Mouse (Mus musculus): ENCODE measurements around the gene Alg11. TPM values are rescaled to one million over a fixed set of nuclear protein-coding genes. Genes with fewer than 3 reads are reported as not detected.

Alg11 gene
- 3.2 and 5.4 TPM in 2 replicates for total RNA-seq (2015; ENCODE audit: low replicate concordance)
- total RNA-seq (2017; ENCODE audit: low replicate concordance), result 4.7 and 28.4 TPM in 2 replicates

DNA sequence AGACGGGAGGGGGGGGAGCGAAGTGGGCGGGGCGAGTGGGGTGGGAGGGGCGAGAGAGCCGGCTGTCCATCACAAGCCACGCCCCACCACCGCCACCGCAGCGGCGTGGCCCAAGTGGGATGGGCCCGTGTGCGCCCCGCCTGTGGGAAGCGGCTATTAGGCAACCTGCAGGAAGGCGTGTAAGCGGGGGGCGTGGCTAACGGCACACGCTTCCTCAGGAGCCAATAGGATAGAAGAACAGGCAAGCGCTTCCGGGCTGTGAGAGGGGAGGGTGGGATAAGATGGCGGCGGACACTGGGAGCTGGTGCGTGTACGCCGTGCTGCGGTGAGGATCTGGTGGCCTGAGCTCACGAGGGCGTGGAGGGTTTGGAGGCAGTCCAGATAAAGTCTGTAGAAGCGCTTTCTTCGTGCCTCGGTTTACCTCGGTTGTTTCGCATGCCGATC, at the start of gene Alg11:
Alg11 (plus strand) TSS at position 276 of the 444 bp plus-strand sequence.
- peak; percentile 92 for ATAC-seq (replicated peaks; ENCODE audit: low FRiP score, poor library complexity, severe bottlenecking)

DNA sequence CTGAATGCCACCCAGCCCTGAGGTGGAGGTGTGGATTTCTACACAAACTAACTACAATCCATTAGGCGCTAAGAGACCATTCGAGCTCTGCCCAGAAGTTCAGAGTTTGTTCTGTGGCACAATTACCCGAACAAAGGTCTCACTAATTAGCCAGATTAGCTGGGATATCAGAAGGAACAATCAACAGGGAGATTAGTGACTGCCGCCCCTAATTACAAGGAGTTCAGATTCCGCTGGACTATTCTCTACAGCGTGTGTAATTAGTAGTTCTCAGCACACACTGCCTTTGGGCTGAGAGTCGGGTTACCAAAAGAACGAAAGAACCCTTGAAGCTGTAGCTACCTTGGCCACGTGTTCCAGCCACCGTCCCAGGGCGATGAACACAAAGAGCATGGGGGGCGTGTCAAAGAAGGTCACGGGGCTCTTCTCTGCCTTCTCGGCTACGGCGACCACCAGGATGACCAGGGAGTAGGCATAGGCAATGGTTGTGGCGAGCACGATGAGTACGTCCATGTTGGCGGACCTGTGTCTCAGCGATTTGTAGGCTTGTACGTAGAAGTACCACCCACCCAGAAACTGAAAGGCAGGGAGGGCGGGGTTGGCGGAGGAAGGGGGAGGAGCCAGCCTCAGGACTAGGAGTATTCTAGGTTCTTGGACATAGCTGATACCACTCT, 47.4 kb upstream of the Alg11 start:
- no peak for ATAC-seq (replicated peaks; ENCODE audit: low FRiP score, poor library complexity, severe bottlenecking)

DNA sequence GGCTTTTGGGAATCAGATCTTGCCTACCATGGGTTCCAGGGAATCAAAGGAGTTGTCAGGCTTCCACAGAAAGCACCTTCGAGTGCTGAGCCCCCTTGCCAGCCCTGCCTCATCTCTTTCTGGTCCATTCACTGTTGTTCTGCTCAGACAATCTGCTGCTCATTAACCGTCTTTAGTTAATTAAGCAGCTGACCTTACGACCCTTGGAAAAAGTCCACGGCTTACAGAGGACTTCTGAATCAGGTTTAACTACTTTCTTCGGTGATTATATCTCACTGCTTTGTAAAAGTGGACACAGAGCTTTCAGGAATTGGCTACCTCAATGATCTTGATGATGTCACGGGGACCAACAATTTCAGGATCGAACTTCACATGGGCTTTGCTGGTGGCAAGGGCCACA, 42.8 kb upstream of the Alg11 start:
- ATAC-seq (replicated peaks; ENCODE audit: low FRiP score, poor library complexity, severe bottlenecking), result no peak

DNA sequence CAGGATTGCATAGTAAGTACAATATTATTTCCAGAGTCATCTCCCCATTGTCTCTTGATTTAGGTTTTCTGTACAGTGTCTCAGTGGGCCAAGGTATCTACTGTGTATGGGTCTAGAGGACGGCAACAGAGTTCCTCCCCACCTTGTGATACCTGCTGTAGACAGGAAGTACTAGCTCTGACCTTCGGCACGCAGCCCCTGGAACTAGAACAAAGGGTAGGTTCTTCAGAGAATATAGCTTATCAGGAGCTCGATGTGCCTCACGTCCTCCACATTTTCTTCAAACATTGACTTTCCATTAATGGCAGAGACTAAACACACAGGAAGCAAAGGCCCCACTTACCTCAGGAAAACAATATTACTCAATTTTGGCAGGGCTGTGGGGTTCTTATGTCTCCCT, 41.0 kb upstream of the Alg11 start:
- ATAC-seq (replicated peaks; ENCODE audit: low FRiP score, poor library complexity, severe bottlenecking), result no peak

DNA sequence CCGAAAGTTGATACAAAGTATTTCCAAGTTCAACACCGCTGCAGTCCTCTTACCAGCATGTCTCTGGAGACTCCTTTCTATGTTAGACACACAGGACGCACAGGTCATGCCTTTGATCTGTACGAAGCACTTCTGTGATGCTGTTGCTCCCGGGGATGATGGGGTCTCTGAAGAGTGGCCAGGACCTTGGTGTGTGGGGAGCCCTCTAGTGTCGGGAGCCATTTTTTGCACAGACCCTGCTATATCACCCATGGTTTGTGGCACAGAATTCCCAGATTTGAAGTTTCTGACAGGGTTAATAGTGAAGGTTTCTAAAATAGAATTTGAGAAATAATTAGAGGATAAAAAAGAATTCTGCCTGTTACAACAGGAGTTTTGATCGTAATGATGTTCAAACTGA, 38.3 kb upstream of the Alg11 start:
- ATAC-seq (replicated peaks; ENCODE audit: low FRiP score, poor library complexity, severe bottlenecking), result no peak

DNA sequence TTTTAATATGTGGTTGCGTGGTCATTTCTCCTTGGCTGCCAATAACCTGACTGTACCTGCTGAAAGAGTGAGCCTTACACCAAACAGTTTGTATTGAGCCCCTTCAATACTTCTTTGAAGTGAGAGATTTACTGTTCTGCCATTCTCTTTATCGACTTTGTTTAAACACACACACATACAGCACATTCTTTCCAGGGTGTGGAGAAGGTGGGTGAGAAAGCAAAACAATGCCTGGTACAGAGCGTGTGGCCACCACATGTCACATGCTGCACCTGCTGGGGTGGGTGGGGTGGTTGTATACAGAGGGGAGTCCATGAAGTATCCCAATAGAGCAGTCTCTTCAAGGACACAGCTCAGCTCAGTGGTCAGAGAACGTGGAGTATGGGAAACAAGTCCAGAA, 35.3 kb upstream of the Alg11 start:
- no peak for ATAC-seq (replicated peaks; ENCODE audit: low FRiP score, poor library complexity, severe bottlenecking)

DNA sequence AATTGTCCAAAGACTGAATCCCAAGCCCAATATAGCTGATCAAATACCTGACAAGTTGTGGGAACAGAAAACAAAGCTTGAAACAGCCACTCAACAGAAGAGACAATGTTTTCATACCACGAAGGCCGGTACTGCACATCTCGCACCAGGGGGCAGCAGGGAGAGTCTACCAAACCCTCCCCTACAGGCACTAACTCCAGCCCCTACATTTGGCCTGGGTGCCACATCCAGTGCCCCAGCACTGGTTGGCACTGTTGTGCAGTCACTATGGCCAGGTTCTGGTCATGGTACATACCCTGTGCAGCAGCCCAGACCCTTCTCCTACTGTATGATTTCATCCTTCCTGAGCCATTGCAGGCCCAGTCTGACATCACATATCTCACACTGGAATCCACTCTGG, 31.5 kb upstream of the Alg11 start:
- no peak for ATAC-seq (replicated peaks; ENCODE audit: low FRiP score, poor library complexity, severe bottlenecking)

DNA sequence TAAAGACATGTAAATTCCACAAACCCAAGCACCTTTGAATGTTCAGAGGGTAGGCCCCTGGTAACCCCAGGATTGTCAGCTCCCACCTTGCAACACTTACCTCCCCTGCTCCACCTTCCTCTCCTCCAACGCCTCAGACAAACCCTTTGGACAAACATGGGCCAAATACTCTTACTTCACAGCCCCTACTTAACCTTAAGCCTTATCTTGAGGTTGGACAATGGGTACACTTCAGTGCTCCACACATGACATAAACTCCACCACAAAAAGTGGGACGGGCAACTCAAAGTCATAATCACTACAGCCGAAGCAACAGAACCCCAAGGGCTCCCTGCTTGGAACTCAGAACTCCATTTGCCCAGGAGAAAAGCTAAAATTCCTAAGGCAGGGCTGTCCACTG, 29.5 kb upstream of the Alg11 start:
- no peak for ATAC-seq (replicated peaks; ENCODE audit: low FRiP score, poor library complexity, severe bottlenecking)

DNA sequence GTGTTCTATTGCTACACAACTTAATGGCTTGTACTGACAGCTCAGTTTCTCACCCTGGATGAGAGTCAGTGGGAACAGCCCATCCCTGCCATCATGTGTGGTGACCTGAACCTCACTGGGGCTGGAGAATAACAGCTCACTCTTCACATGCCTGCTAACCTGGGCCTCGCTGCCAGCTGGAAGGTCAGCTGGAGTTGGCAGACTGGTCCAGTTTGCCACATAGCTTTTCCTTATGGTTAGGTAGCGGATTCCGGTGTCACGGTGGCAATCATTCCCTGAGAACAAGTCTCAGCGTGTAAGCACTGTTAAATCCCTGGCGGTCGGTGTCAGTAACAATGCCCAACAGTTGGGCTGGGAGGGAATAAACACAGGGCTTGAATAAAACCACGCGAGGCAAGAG, 24.4 kb upstream of the Alg11 start:
- no peak for ATAC-seq (replicated peaks; ENCODE audit: low FRiP score, poor library complexity, severe bottlenecking)

DNA sequence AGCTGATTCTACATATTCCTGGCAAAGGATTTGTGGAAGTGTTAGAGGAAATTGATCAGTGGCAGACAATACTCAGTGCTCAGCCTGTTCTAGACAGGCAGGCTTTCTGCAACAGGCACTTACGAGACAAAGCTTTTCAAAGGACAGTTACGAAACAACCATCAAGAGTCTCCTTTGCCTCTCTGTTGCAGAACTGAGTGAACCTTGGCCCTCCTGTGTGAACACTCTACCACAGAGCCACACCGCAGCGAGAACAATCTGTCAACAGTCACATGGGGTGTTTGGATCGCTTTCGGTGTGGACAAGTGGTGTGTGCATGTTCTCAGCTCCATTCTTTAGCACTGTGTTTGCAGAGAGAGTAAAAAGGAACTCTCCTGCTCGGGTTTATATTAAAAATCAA, 23.5 kb upstream of the Alg11 start:
- no peak for ATAC-seq (replicated peaks; ENCODE audit: low FRiP score, poor library complexity, severe bottlenecking)

DNA sequence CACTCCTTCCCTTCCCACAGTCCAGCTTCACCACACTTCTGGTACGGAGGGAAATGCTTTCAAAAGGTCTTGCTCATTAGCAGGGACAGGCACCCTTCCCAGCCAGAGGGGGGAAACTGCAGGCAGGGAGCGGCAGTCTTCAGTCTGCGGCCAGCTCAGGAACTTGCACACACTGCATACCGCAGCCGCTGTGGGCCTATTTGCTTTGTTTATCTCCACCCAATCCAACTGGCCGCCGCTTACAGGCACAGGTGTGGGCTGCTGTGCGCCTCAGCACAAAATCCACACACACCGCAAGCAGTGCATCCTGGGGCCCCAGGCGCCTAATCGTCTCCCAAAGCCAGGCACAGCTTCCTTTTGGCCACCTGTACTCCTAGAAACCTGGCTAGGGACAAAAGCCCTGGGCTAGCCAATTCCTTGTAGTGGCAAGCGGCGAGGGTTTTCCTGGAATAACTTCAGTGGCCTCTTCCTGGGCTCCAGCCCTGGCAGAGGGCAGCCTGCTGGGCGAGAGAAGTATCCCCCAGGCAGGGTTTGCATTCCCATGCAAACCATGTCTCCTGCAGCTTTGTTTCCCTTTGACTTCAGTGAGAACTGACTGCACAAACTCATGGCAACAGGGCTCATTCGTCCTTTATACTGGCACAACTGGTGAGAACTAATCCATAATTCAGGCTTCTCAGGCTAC, 20.9 kb upstream of the Alg11 start:
- no peak for ATAC-seq (replicated peaks; ENCODE audit: low FRiP score, poor library complexity, severe bottlenecking)

DNA sequence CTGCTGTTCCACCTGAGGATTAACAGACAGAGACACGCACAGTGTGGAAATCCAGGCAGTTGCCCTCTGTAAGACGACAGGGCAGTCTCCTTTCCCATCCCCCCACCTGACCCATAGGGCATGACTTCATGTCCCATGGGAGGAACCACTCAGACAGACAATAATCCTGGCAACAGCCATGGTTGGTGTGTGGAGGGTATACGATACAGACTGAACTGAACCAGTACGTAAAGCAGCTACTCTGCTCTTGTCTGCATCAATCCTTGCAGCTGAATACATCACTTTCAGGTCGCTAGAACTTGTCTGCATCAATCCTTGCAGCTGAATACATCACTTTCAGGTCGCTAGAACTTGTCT, 20.4 kb upstream of the Alg11 start:
- no peak for ATAC-seq (replicated peaks; ENCODE audit: low FRiP score, poor library complexity, severe bottlenecking)

DNA sequence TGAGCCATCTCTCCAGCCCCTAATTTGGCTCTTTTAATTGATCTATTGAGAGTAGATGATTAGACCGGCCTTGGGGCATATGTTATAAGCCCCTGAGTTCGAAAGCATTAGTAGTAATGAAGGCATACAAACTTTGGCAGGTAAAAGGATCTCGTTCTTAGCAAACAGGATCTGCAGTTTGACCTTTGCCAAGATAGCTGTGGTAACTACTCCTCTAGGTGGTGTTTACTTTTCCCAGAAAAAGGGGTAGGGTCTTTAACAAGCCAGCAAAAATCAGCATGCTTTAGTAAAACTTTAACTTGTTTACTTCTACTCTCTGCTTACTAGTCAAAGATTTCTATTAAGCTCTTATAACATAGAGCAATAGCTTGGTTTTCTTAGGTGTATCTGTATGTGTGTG, 18.0 kb upstream of the Alg11 start:
- ATAC-seq (replicated peaks; ENCODE audit: low FRiP score, poor library complexity, severe bottlenecking), result no peak

DNA sequence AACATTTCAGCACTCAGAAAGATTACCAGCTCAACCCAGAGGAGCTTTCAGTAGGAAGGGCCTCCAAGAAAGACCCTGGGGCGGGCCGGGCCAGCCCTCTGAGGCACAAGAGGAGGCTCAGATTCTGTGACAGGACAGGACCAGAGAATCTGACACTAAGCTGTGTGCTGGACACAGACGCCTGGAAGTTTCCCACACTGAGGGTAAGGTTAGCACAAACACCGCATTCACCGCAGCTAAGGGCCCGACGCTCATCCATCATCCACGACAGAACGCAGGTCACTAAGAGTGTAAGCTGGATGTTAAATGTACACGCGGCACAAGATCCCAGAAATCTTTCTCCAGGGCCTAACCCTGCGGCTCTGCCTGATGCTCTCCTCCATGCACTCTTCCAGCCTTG, 16.8 kb upstream of the Alg11 start:
- ATAC-seq (replicated peaks; ENCODE audit: low FRiP score, poor library complexity, severe bottlenecking), result no peak

DNA sequence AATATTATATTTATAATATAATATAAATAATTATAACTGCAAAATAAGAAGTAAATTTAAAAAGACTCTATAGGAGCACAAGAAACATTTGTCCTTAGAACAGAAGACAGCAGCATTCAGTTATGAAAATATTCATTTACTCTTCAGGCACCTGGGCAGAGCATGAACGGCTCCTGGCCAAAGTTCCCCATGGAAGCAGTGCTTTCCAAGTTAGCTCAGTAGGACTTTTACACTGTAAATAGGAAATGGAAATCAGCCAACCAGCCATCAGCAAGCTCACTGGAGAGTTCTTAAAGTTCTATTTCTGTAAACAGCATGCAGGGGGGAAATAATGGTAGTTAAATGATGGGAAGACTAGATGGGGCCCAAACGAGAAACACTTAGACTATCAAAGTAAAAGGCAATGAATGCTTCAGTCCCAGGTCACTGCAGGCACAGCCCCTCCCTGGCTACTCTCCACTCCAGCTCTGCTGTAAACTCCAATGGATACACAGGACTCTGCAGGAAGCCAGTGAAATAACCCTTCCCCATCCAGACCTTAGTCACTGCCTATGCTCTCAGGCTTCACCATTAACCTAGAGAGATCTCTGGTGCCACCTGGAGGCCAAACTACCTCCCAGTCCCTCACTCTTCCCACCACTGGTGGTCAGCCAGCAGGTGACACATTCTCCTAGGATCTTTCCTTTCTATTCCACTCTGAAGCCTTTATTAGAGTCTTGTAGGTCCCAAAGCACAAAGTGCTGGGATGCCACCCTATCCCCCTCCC, 12.6 kb upstream of the Alg11 start:
- peak; percentile 79 for ATAC-seq (replicated peaks; ENCODE audit: low FRiP score, poor library complexity, severe bottlenecking)

DNA sequence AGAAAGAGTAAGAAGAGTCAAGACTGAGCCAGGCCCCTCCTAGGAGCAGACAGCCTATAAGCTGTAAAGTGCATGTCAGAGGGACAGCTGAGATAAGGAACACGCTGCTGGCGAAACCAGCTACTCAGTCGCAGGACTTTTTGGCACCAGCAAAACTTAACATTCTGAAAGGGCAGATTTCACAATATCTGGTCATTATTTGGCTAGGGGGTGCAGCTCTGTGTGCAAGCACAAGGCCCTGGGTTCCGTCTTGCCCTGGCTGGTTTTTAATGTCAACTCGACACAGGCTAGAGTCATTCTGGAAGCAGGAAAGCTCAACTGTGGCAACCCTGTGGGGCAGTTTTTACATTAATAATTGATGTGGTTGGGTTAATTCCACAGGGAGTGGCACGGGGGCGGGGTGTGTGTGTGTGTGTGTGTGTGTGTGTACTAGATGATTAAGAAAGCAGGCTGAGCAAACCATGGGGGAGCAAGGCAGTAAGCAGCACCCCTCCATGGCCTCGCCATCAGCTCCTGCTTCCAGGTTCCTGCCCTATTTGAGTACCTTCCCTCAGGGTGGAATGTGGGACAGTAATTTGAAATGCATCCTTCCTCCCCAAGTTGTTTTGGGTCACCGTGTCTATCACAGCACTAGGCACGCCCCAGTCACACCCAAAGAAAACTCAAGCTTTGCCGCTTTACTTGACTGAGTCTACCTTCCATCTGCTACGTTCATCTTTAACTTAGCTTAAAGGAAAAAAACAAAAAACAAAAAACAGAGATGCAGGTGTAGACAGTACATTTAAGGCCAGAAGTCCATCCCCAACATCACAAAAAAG, 5.6 kb upstream of the Alg11 start:
- peak; percentile 78 for ATAC-seq (replicated peaks; ENCODE audit: low FRiP score, poor library complexity, severe bottlenecking)

DNA sequence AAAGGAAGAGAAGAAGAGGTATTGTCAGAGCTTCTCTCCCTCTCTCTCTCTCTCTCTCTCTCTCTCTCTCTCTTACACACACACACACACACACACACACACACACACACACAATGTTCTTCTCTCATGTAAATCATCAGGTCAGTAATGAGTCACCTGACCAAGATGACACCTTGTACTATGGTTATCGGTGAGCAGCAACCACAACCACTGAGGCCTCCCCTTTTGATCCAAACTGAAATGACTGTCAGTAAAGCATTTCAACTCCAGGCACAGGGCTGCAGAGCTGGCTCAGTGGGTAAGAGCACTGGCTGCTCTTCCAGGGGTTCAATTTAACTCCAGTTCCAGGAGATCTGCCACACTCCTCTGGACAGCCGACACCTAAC, 5.0 kb upstream of the Alg11 start:
- ATAC-seq (replicated peaks; ENCODE audit: low FRiP score, poor library complexity, severe bottlenecking), result no peak

DNA sequence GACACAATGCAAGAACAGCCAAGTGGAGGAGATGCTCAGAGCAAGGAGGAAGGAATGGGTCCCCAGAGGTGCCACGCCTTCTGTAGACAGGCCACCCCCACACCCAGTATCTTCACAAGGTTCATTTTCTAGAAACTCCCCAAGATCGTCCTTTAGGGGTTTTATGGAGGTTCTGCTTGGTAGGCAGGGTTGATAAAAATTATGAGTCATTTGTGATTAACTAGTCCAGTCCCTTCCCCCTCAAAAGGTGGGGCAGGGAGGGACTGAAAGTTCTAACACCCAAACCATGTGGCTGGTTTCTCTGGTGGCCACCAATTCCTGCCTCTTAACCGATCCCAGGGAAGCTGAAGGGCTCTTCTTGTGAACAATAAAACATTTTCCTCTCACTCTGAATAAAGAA, 3.7 kb upstream of the Alg11 start:
- ATAC-seq (replicated peaks; ENCODE audit: low FRiP score, poor library complexity, severe bottlenecking), result no peak

DNA sequence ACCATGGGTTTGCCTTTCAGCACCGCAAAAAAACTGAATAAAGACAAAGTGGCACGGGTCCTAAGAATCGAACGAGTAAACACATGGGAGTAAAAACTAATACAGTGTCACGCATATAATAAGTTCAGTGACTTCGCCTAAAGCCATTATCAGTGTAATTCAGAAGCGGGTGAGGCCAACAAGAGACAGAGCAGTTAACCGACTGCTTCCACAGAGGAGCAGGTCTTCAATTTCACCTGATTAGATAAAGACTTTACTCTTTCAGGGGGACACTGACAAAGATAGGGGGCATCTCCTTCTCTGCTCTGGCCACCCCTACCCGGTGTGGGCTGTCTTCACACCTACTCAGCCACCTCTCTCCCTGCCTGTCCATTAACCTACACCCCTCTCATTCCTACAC, 2.2 kb upstream of the Alg11 start:
- ATAC-seq (replicated peaks; ENCODE audit: low FRiP score, poor library complexity, severe bottlenecking), result no peak; the same call in 1 of the 2 replicates

DNA sequence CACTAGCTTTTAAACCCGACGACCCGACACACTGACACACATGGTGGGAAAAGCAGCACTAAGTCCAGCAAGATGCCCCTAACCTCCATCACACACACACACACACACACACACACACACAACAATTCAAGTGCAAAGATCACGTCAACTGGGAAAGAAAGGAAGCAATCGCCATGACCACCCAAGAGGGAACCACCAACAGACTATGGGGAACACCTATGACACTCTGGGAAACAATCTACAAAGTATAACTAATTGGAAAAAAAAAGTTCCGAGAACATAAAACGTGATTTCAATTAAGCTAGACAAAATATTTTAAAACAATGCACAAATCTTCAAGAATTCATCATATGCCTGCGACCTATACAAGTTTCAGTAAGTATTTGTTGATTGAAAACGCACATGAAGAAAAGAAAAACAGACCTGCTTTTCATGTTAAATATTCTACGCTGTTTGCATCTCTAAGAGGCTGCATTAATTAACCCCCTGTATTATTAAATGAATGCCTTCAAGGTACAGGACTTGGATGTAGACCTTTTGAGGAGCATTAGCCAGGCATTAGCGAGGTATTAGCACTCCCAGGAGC, 1.3 kb upstream of the Alg11 start:
- ATAC-seq (replicated peaks; ENCODE audit: low FRiP score, poor library complexity, severe bottlenecking), result peak; percentile 5; the same call in 1 of the 2 replicates
